In genomic region chr11:120184371-120185315, GRCm38 (mm10) we compare ENCODE assay signal across 7 mouse cellular contexts. TPM values are rescaled to one million over a fixed set of nuclear protein-coding genes. Genes with fewer than 3 reads are reported as not detected.
DNase-seq lines count a peak whose midpoint lies in the region; ATAC-seq lines count a peak whose summit lies in the region.

No protein-coding gene starts in this region.

- WGBS in kidney, embryonic 14.5 days, result 3% methylated on average over 16 of the region's 16 CpGs

- no peaks in the 10 kb centered on the region for H3K9me3 ChIP-seq in kidney, embryonic 14.5 days (ENCODE audit: control insufficient read depth, low read length)

- peaks cover 2% of the 10 kb centered on the region; the same call in 1 of the 2 replicates for H3K36me3 ChIP-seq in kidney, embryonic 14.5 days (ENCODE audit: control insufficient read depth, insufficient read depth, low read length)

- H3K9ac ChIP-seq in kidney, embryonic 14.5 days (ENCODE audit: low read depth, low read length), result peak overlapping the region; percentile 99

- intact Hi-C loops in left cerebral cortex, postnatal 10 days (cut with DNase I), result loop anchor here (5.0 kb wide), 2 partner anchors 123 to 163 kb away; partner anchors contain the start of gene Actg1

- peak overlapping the region; percentile 99 for H3K27ac ChIP-seq in kidney, embryonic 14.5 days (ENCODE audit: low read depth, low read length)

- peaks cover 52% of the 10 kb centered on the region for H3K4me1 ChIP-seq in kidney, embryonic 14.5 days (ENCODE audit: control insufficient read depth, insufficient read depth, low read length)

- DNase-seq in NIH3T3 (ENCODE audit: low read depth), result peak; percentile 20
- DNase-seq in adrenal gland, postnatal 10 days, result peak; percentile 75
- peak; percentile 80 to 88 for DNase-seq in heart, adult 9 months (ENCODE audit: low spot score in 2 of 2)
- peak; percentile 52 for DNase-seq in lung, postnatal 10 days
- peak; percentile 93 for DNase-seq in yolk sac, embryonic 10.5 days (ENCODE audit: low spot score)
- DNase-seq in left cerebral cortex, postnatal 10 days (ENCODE audit: extremely low spot score in 1 of 2, low spot score in 2 of 2), result no peak

- H3K4me3 ChIP-seq in kidney, embryonic 14.5 days (ENCODE audit: low read length), result peak overlapping the region; percentile 96

- no peaks in the 10 kb centered on the region for H3K27me3 ChIP-seq in kidney, embryonic 14.5 days (ENCODE audit: control insufficient read depth, insufficient read depth, low read length)

- peak; percentile 24; the same call in 1 of the 2 replicates for ATAC-seq in kidney, embryonic 14.5 days (ENCODE audit: low FRiP score, low TSS enrichment)

- H3K4me2 ChIP-seq in kidney, embryonic 14.5 days (replicated peaks; ENCODE audit: low read depth, low read length), result peak overlapping the region; percentile 92

RNA-seq across cellular contexts. Expression of gene Slc38a10, which starts 33.5 kb away (rescaled TPM):
- 100 to 1,000 TPM; 113 to 117 TPM for total RNA-seq in adrenal gland, postnatal 10 days (2021)
- 81.2 and 89.0 TPM in 2 replicates for polyA plus RNA-seq in kidney, embryonic 14.5 days (2014; fragmentation: Nextera tagmentation; extraction: Ambion mirVana)
- 100 to 1,000 TPM; 107 to 118 TPM for total RNA-seq in left cerebral cortex, postnatal 10 days (2021)

RNA-seq across cellular contexts. Expression of gene Bahcc1, which starts 48.1 kb away (rescaled TPM):
- total RNA-seq in adrenal gland, postnatal 10 days (2021), result 10 to 100 TPM; 13.8 to 20.5 TPM
- 20.3 and 27.2 TPM in 2 replicates for polyA plus RNA-seq in kidney, embryonic 14.5 days (2014; fragmentation: Nextera tagmentation; extraction: Ambion mirVana)
- total RNA-seq in left cerebral cortex, postnatal 10 days (2021), result 10 to 100 TPM; 19.7 to 20.6 TPM

Comparison
In these comparisons a context has a peak if more than half of its experiments do, and no peak if none do; other contexts are left out.
1. DNase-seq: peak in NIH3T3 (single experiment), adrenal gland, postnatal 10 days (single experiment), heart, adult 9 months (2 of 2), lung, postnatal 10 days (single experiment) and yolk sac, embryonic 10.5 days (single experiment); none in left cerebral cortex, postnatal 10 days (0 of 2).